Mouse (Mus musculus) midbrain, embryonic 14.5 days (tissue): ENCODE measurements around the gene Tbxas1. TPM values are rescaled to one million over a fixed set of nuclear protein-coding genes. Genes with fewer than 3 reads are reported as not detected.

Source experiments
- ATAC-seq: fragments of 200-750 bp; cut with Nextera tagmentation; 2 replicates; pipeline ENCODE4 v1.8.0; 2017; ENCODE audit warnings: moderate number of reproducible peaks, moderate library complexity; ENCODE audit not compliant: low FRiP score, low TSS enrichment
- DNase-seq: peaks from one replicate; pipeline ENCODE4 v3.0.0-alpha.2; 2015
- H3K27ac ChIP-seq: fragments of 300-500 bp; sonication (generic); replicated peaks from 2 replicates; pipeline ENCODE4 v1.5.1; 2014; ENCODE audit warnings: mild to moderate bottlenecking, low read depth, low read length, moderate library complexity
- H3K27me3 ChIP-seq: fragments of 300-500 bp; sonication (generic); 2 replicates; pipeline ENCODE4 v1.6.1; 2014; ENCODE audit warnings: low read length, control low read depth, mixed read lengths; ENCODE audit not compliant: control insufficient read depth, insufficient read depth
- H3K36me3 ChIP-seq: fragments of 300-500 bp; sonication (generic); 2 replicates; pipeline ENCODE4 v1.6.1; 2014; ENCODE audit warnings: low read length, control low read depth; ENCODE audit not compliant: control insufficient read depth, insufficient read depth
- H3K4me1 ChIP-seq: fragments of 300-500 bp; sonication (generic); 2 replicates; pipeline ENCODE4 v1.6.1; 2014; ENCODE audit warnings: mild to moderate bottlenecking, antibody characterized with exemption, low read length, control low read depth; ENCODE audit not compliant: control insufficient read depth, insufficient read depth
- H3K4me2 ChIP-seq: fragments of 300-500 bp; sonication (generic); 2 replicates; pipeline ENCODE4 v1.6.1; 2014; ENCODE audit warnings: mild to moderate bottlenecking, low read length, moderate library complexity
- H3K4me3 ChIP-seq: fragments of 300-500 bp; sonication (generic); replicated peaks from 2 replicates; pipeline ENCODE4 v1.5.1; 2014; ENCODE audit warnings: low read depth, low read length
- H3K9ac ChIP-seq: fragments of 300-500 bp; sonication (generic); replicated peaks from 2 replicates; pipeline ENCODE4 v1.6.1; 2014; ENCODE audit warnings: mild to moderate bottlenecking, low read length, moderate library complexity
- H3K9me3 ChIP-seq: fragments of 300-500 bp; sonication (generic); 2 replicates; pipeline ENCODE4 v1.6.1; 2016; ENCODE audit warnings: low read length, control low read depth, mixed read lengths; ENCODE audit not compliant: control insufficient read depth
- WGBS: fragments of 180-500 bp; shearing (Covaris S2); extraction: QIAGEN DNeasy Blood & Tissue Kit; methylation state at CpG from one replicate; pipeline ENCODE4 v1.1.7; 2014; 5-methylcytosine and 5-hydroxymethylcytosine counted together
- polyA plus RNA-seq: library from polyadenylated mRNA; unstranded; fragments of >200 nt; fragmentation: Nextera tagmentation; extraction: Ambion mirVana; gene quantifications from 2 replicates; pipeline ENCODE4 v1.2.1, GENCODE M21; 2014

Gene Tbxas1
- polyA plus RNA-seq, 1 experiment from 2014 or later: 1.6 TPM

DNA sequence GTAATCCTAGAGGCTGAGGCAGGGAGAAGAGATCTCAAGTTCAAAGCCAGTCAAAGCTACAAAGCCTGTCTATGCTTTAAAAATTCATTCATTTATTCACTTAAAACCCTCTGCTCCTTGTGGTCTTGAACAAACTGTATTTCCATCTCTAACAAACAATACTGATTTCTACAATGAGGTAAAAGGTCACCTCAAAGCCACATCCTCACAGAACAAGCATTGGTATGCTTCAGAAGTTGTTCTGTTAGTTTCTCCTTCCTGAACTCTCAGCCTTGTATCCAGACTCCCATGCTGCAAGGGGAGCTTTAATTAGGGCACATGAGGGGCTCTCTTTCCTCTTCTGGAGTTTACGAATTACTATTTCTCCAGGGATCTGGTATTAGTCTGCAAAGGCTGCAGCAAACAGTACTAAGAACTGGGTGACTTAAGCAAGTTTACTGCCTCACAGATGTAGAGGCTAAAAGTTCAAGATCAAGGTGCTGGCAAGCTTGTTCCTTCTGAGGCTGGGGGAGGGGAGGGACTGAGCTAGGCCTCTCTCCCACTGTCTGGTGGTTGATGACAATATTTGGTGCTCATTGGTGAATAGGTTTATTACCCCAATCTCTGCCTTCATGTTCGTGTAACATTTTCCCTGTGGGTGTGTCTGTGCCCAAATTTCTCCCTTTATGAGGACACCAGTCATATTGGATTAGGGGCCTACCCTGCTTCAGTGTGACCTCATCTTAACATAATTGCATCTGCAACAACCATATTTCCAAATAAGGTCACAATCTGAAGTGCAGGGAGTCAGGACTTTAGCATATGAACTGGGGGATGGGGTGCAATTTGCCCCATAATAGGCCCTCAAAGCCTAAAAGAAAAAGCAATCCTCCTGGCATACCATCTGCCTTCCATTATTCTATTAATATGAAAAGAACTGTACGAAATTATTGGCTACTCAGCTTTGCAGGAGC is 27.0 kb upstream of the Tbxas1 start:
- WGBS: 43% methylated on average over 3 of the region's 3 CpGs
- H3K27ac ChIP-seq: peak overlapping the region; percentile 45

DNA sequence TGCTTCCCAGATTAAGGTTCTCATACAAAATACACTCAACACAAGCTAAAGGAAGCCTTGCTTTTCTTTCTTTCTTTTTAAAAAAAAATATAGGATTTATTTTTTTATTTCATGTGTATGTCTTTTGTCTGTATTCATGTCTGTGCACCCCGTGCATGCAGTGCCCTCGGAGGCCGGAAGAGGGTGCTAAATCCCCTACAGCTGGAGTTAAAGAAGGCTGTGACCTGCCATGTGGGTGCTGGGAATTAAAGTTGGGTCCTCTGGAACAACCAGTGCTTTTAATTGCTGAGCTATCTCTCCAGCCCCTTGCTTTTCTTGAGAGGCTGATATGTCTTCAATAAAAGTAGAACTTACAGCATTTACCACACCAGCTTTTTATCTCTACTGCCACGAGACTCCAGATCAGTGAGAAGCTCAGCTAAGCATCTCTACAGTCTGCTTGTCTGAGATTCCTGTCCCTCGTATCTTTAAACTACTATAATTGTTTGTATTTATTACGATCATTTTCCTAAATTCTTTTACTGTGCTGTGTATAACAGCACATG is 24.4 kb upstream of the Tbxas1 start:
- Histone ChIP-seq H3K27me3 (no peaks in the 10 kb centered on the region), H3K4me3 (no peak overlapping the region), H3K9me3 (no peaks in the 10 kb centered on the region), H3K4me2 (no peak overlapping the region), H3K27ac (no peak overlapping the region), H3K4me1 (peaks cover 58% of the 10 kb centered on the region), H3K36me3 (no peaks in the 10 kb centered on the region), H3K9ac (no peak overlapping the region)
- DNase-seq (no peak), ATAC-seq (no peak)
- WGBS: 95% methylated on average over 6 of the region's 6 CpGs

More for the DNA sequence above, 27.0 kb upstream of the Tbxas1 start:
- peaks cover 46% of the 10 kb centered on the region for H3K4me1 ChIP-seq
- no peak overlapping the region for H3K4me2 ChIP-seq
- DNase-seq (peak; percentile 23), ATAC-seq (no peak; the same call in 1 of the 2 replicates)
- no peak overlapping the region for H3K9ac ChIP-seq
- no peaks in the 10 kb centered on the region for H3K27me3 ChIP-seq
- no peak overlapping the region for H3K4me3 ChIP-seq
- H3K9me3 ChIP-seq: no peaks in the 10 kb centered on the region
- no peaks in the 10 kb centered on the region for H3K36me3 ChIP-seq

DNA sequence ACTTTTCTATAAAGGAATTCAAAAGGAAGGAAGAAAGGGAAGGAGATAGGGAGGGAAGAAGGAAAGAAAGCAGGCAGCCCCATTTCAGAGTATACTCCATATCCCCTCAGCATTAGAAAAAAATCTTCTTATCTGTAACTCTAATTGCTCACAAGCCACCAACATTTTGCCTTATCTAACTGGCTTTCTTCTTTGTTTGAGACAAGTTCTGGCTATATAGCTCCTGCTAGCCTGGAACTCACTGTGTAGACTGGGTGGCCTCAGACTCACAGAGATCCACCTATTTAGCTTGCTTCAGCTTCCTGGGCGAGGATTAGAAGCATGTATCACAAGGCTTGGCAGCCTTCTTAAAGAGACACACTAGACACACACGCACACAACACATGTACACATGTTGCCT is 23.5 kb upstream of the Tbxas1 start:
- H3K4me1 ChIP-seq: peaks cover 48% of the 10 kb centered on the region
- 81% methylated on average over 2 of the region's 2 CpGs for WGBS

DNA sequence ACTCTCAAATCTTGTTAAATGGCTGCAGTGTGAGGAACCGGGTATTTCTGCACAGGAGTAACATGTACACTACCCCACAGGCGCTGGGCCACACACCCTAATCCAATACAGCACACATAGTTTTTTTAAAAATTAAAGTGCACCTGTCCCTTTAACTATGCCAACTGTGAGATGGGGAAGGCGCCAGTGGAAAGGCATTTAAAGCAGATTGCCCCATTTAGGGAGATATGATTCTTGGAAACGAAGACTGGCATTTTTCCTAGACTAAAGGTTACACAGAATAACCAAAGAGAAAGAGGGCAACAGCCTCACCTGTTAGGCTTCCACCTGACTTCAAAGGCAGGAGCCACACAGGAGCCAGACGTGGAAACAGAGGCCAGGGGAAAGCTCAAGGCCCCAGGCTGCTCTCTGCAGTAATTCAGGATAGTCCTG is 21.6 kb upstream of the Tbxas1 start:
- ATAC-seq (no peak), DNase-seq (no peak)
- Histone ChIP-seq H3K4me3 (no peak overlapping the region), H3K4me1 (peaks cover 33% of the 10 kb centered on the region), H3K9me3 (no peaks in the 10 kb centered on the region), H3K4me2 (no peak overlapping the region), H3K27me3 (no peaks in the 10 kb centered on the region), H3K36me3 (no peaks in the 10 kb centered on the region), H3K27ac (no peak overlapping the region), H3K9ac (no peak overlapping the region)
- 81% methylated on average over 5 of the region's 5 CpGs for WGBS

More for the DNA sequence above, 23.5 kb upstream of the Tbxas1 start:
- no peaks in the 10 kb centered on the region for H3K27me3 ChIP-seq
- H3K36me3 ChIP-seq: no peaks in the 10 kb centered on the region
- H3K9me3 ChIP-seq: no peaks in the 10 kb centered on the region
- H3K9ac ChIP-seq: no peak overlapping the region
- H3K4me2 ChIP-seq: no peak overlapping the region
- no peak overlapping the region for H3K27ac ChIP-seq
- ATAC-seq (no peak), DNase-seq (no peak)
- no peak overlapping the region for H3K4me3 ChIP-seq

DNA sequence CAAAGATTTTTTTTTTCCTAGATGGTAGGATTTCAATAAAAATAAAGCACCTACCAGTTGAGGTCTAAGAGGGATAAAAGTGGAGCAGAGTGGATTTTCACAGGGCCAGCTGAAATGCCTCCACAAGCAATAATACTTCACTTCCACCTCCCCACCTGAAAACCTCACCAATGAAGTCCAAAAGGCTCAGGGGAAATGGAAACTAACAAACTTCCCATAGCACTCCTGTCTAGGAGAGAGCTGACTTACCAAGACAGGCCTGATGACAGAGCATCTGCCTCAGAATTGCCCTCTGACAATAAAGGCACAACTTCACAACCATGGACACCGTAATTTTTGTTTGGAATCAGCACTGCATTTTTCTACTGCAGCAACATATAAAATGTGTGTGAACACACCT is 15.4 kb upstream of the Tbxas1 start:
- H3K36me3 ChIP-seq: no peaks in the 10 kb centered on the region
- H3K9ac ChIP-seq: no peak overlapping the region
- ATAC-seq: no peak
- no peaks in the 10 kb centered on the region for H3K9me3 ChIP-seq
- H3K4me3 ChIP-seq: no peak overlapping the region
- 0 out of 2 replicates have a peak, but pooled peaks cover 6% of the 10 kb centered on the region for H3K4me1 ChIP-seq
- no peak overlapping the region for H3K4me2 ChIP-seq
- no peak for DNase-seq
- H3K27me3 ChIP-seq: no peaks in the 10 kb centered on the region
- 98% methylated on average over 1 of the region's 1 CpGs for WGBS
- no peak overlapping the region for H3K27ac ChIP-seq

DNA sequence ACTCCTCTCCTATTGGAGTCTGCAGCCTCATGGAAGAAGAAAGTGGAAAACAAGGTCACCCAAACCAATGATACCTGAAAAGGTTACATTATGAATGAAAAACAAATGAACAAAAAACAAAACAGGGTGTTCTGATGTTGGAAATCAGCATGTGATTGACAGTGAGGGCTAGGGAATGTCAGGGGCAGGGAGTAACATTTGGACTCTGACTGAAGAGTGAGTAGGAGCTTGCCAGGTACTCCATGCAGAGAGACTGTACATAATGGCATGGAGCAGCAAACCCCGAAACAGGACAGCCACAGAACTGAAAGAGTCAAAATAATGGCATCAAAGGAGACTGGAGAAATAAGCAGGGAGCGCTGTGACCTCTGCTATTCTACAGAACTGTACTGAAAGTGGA is 14.9 kb upstream of the Tbxas1 start:
- H3K4me3 ChIP-seq: no peak overlapping the region

DNA sequence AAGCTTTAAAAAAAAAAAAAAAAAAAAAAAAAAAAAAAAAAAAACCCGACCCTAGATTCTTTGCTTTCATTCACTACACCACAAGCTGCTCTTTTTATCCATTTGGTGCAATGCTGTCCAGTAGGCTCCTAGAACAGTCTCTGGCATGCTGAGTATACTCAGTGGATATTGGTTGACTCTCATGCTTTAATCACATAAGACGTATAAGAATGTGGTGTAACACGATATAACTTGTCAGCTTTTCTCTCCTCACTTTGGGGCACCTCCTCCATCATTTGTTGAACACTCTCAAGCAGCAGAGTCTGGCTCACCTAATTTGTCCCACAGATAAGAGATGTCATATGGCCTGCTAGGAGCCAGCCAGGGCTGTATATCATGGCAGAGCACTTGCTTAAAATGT is 11.6 kb upstream of the Tbxas1 start:
- DNase-seq (no peak), ATAC-seq (no peak)
- Histone ChIP-seq H3K4me1 (peaks cover 13% of the 10 kb centered on the region; the same call in 1 of the 2 replicates), H3K27me3 (no peaks in the 10 kb centered on the region), H3K4me2 (no peak overlapping the region), H3K27ac (no peak overlapping the region), H3K9ac (no peak overlapping the region), H3K9me3 (no peaks in the 10 kb centered on the region), H3K36me3 (no peaks in the 10 kb centered on the region), H3K4me3 (no peak overlapping the region)
- 63% methylated on average over 3 of the region's 3 CpGs for WGBS

More for the DNA sequence above, 14.9 kb upstream of the Tbxas1 start:
- Histone ChIP-seq H3K9ac (no peak overlapping the region), H3K27me3 (no peaks in the 10 kb centered on the region), H3K4me2 (no peak overlapping the region), H3K4me1 (0 out of 2 replicates have a peak, but pooled peaks cover 6% of the 10 kb centered on the region), H3K9me3 (no peaks in the 10 kb centered on the region), H3K27ac (no peak overlapping the region), H3K36me3 (no peaks in the 10 kb centered on the region)
- WGBS: 85% methylated on average over 2 of the region's 2 CpGs
- ATAC-seq (no peak), DNase-seq (no peak)

DNA sequence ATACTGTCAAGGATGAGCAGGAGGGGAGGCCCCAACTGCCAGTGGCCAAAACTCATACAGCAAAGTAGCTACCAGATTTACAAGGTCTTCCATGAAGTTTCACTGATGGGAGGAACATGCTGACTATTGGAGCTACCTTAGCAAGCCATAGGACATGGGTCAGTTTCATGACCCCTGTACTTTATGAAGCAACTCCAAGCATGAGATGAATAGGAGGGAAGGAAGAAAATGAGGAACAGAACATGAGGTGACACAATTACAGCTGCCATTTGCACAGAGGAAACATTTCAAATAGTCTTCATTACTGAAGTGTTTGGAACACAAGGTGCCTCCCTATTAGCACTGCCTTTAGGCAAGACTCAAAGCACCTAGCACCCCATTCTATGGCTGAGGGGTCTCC is 9.4 kb upstream of the Tbxas1 start:
- no peak for DNase-seq
- Histone ChIP-seq H3K4me1 (peaks cover 12% of the 10 kb centered on the region), H3K4me2 (no peak overlapping the region), H3K27ac (no peak overlapping the region), H3K27me3 (no peaks in the 10 kb centered on the region), H3K9me3 (no peaks in the 10 kb centered on the region), H3K36me3 (no peaks in the 10 kb centered on the region; the same call in 1 of the 2 replicates), H3K9ac (no peak overlapping the region), H3K4me3 (no peak overlapping the region)
- no peak for ATAC-seq
